Mouse (Mus musculus) B cell, adult 2 months (primary cell): ENCODE data around the gene Phykpl.

Experiments used
- DNase-seq, 2 experiments: peaks; one replicate each; pipeline ENCODE4 v3.0.0; 2022

The Phykpl gene

GRCm38 (mm10) chr11:51646751-51647667 lies 62.5 kb downstream of the Phykpl start:
- peak; percentile 48 to 49 for DNase-seq

- no peak for DNase-seq
Observed at GRCm38 (mm10) chr11:51648566-51648965, 64.0 kb downstream of the Phykpl start.

- DNase-seq = no peak
Observed at GRCm38 (mm10) chr11:51649111-51649888, 64.7 kb downstream of the Phykpl start.

GRCm38 (mm10) chr11:51649889-51650199 lies 65.3 kb downstream of the Phykpl start:
- DNase-seq = peak in 1 of 2 experiments; percentile 30

- DNase-seq = peak in 1 of 2 experiments; percentile 50
Observed at GRCm38 (mm10) chr11:51650261-51650660, 65.7 kb downstream of the Phykpl start.

GRCm38 (mm10) chr11:51650691-51651515 lies 66.3 kb downstream of the Phykpl start, which contains the start of the genes N4bp3 and D930048N14Rik:
N4bp3 (minus strand) TSS chr11:51650842.
D930048N14Rik (plus strand) TSS chr11:51650954.
- DNase-seq = peak; percentile 84 to 86

- DNase-seq = no peak
Observed at GRCm38 (mm10) chr11:51652889-51653418, 68.4 kb downstream of the Phykpl start.

- DNase-seq = no peak
Observed at GRCm38 (mm10) chr11:51653736-51654135, 69.2 kb downstream of the Phykpl start.
